Mouse (Mus musculus): ENCODE data around the gene Ctbp1. TPM values are rescaled to one million over a fixed set of nuclear protein-coding genes. Genes with fewer than 3 reads are reported as not detected.

Gene Ctbp1
- 193 and 194 TPM in 2 replicates for polyA plus RNA-seq (2015; fragmentation: Nextera tagmentation; extraction: Ambion mirVana)

DNA sequence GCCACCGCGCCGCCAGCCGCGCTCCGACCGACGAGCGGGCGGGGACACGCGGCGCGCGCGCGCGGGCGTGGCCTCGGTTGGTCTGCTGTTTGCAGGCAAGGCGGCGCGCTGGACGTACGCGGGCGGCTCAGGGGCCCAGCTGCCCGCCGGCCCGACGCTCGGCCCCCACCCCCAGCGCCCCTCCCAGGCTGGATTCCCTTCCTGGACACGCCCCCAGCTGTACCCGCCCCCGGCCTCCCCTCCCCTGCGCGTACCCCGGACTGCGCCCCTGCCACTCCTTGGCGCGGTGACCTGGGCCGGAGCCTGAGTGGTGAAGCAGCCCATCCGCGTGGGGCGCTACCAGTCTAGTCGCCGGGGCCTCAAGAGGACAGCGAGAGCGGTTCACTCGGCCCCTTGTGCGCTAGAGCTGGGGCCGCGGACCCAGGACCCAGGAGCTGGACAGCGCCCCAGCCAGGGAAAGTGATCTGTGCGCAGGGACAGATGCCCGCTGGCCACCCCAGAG, at the start of gene Ctbp1:
Gene Ctbp1 (minus strand): TSS at position 42 of the 502 bp plus-strand sequence.
- ATAC-seq (peak; percentile 93), DNase-seq (ENCODE audit: low spot score) (peak; percentile 97)
- no peaks in the 10 kb centered on the region for H3K27me3 ChIP-seq (replicated peaks; ENCODE audit: insufficient read depth, low read length)
- under 1% methylated on average over 25 of the region's 57 CpGs for WGBS
- peak within 1 kb of the TSS; percentile 97 for H3K27ac ChIP-seq (ENCODE audit: low read length)
- H3K4me3 ChIP-seq (ENCODE audit: low read depth, low read length) = peak within 1 kb of the TSS; percentile 86
- peak within 1 kb of the TSS; percentile 76 for H3K9ac ChIP-seq (replicated peaks; ENCODE audit: low read depth)
- no peaks in the 10 kb centered on the region for H3K9me3 ChIP-seq (ENCODE audit: low read length)
- TF ChIP-seq CTCF (IDR thresholded peaks at IDR 0.05) (peak; percentile 83), EP300 (IDR thresholded peaks at IDR 0.05) (no peak)
- H3K4me1 ChIP-seq (ENCODE audit: insufficient read depth, low read depth, low read length) = peaks cover 15% of the 10 kb centered on the region
- H3K36me3 ChIP-seq (ENCODE audit: insufficient read depth, low read length) = no peaks in the 10 kb centered on the region
- H3K4me2 ChIP-seq (replicated peaks; ENCODE audit: low read depth, low read length) = peak within 1 kb of the TSS; percentile 75

DNA sequence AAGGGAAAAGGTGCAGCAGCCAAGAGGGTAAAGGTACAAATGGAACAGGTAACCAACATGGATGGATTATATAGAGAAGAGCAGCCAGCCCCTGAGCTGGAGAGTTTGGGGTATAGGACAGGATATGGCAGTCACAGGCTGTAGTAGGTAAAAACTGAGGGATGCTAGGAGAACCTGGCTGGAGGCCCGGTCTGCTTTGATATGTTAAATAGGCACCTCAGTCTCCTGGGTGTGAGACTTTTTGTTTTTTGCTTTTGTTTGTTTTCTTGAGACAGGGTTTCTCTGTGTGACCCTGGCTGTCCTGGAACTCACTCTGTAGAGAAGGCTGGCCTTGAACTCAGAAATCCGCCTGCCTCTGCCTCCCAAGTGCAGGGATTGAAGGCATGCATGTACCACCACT, 49.7 kb upstream of the Ctbp1 start:
- no peaks in the 10 kb centered on the region for H3K36me3 ChIP-seq (ENCODE audit: insufficient read depth, low read length)
- H3K4me1 ChIP-seq (ENCODE audit: insufficient read depth, low read depth, low read length) = no peaks in the 10 kb centered on the region
- H3K4me2 ChIP-seq (replicated peaks; ENCODE audit: low read depth, low read length) = no peak overlapping the region
- TF ChIP-seq CTCF (IDR thresholded peaks at IDR 0.05) = no peak
- TF ChIP-seq EP300 (IDR thresholded peaks at IDR 0.05) = no peak
- no peak overlapping the region for H3K27ac ChIP-seq (ENCODE audit: low read length)
- 61% methylated on average over 2 of the region's 2 CpGs for WGBS
- H3K4me3 ChIP-seq (ENCODE audit: low read depth, low read length) = no peak overlapping the region
- DNase-seq (ENCODE audit: low spot score) (no peak), ATAC-seq (no peak)
- no peaks in the 10 kb centered on the region for H3K9me3 ChIP-seq (ENCODE audit: low read length)
- no peak overlapping the region for H3K9ac ChIP-seq (replicated peaks; ENCODE audit: low read depth)
- H3K27me3 ChIP-seq (replicated peaks; ENCODE audit: insufficient read depth, low read length) = no peaks in the 10 kb centered on the region

DNA sequence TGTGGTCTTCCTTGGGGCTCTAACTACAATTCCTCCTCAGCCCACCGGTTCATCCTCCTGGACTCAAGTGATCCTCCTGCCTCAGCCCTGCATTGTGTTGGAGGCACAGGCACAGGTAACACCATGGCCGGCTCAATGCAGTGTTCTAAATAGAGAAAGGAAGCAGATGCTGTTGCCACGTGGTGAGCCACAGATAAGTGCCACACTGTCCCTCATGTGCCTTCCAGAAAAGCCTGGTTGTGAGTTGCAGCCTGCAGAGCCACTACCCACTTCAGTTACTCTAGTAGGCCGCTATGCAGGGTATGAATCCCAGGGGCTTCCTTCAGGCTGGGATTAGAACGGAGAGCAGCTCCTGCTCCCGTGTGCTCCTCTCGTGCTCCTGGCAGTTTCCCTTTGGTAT, 37.4 kb upstream of the Ctbp1 start:
- 74% methylated on average over 7 of the region's 7 CpGs for WGBS
- Histone ChIP-seq H3K9ac (replicated peaks; ENCODE audit: low read depth) (no peak overlapping the region), H3K9me3 (ENCODE audit: low read length) (no peaks in the 10 kb centered on the region), H3K27ac (ENCODE audit: low read length) (no peak overlapping the region), H3K4me2 (replicated peaks; ENCODE audit: low read depth, low read length) (no peak overlapping the region), H3K27me3 (replicated peaks; ENCODE audit: insufficient read depth, low read length) (no peaks in the 10 kb centered on the region), H3K36me3 (ENCODE audit: insufficient read depth, low read length) (no peaks in the 10 kb centered on the region), H3K4me1 (ENCODE audit: insufficient read depth, low read depth, low read length) (no peaks in the 10 kb centered on the region), H3K4me3 (ENCODE audit: low read depth, low read length) (no peak overlapping the region)
- DNase-seq (ENCODE audit: low spot score) (no peak), ATAC-seq (no peak)
- TF ChIP-seq EP300 (IDR thresholded peaks at IDR 0.05) = no peak
- TF ChIP-seq CTCF (IDR thresholded peaks at IDR 0.05) = no peak

DNA sequence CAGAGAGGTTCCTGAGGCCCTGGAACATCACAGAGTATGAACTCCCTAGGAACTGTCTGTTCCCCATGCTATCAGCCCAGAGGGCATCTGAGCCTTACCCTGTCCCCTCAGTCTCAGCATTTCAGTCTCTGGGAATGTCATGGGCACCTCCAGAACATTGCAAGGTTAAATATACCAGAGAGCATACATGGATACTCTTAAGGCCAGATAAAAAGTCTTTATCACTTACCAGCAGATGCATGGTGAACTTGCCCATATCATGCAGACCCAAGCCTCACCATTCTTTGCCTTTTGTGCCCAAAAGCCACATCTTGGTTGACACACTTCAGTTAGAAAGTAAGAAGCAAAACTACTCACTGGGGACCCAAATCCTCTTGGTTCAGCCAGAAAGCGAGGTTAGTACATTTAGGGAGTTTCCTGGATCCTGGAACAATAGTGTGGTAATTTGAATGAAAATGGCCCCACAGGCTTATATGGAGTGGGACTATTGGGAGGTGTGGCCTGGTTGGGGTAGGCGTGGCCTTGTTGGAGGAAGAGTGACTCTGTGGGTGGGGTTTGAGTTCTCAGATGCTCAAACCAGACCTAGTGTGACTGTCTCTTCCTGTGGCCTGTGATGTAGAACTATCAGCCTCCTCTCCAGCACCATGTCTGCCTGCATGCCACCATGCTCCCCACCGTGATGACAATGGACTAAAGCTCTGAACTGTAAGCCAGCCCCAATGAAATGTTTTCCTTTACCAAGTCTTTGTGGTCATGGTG, 36.1 kb upstream of the Ctbp1 start:
- Histone ChIP-seq H3K9ac (replicated peaks; ENCODE audit: low read depth) (no peak overlapping the region), H3K4me2 (replicated peaks; ENCODE audit: low read depth, low read length) (no peak overlapping the region), H3K27me3 (replicated peaks; ENCODE audit: insufficient read depth, low read length) (no peaks in the 10 kb centered on the region), H3K4me1 (ENCODE audit: insufficient read depth, low read depth, low read length) (no peaks in the 10 kb centered on the region), H3K36me3 (ENCODE audit: insufficient read depth, low read length) (no peaks in the 10 kb centered on the region), H3K27ac (ENCODE audit: low read length) (no peak overlapping the region), H3K9me3 (ENCODE audit: low read length) (no peaks in the 10 kb centered on the region), H3K4me3 (ENCODE audit: low read depth, low read length) (no peak overlapping the region)
- 68% methylated on average over 3 of the region's 3 CpGs for WGBS
- TF ChIP-seq CTCF (IDR thresholded peaks at IDR 0.05) (no peak), EP300 (IDR thresholded peaks at IDR 0.05) (no peak)
- ATAC-seq (no peak), DNase-seq (ENCODE audit: low spot score) (no peak)

DNA sequence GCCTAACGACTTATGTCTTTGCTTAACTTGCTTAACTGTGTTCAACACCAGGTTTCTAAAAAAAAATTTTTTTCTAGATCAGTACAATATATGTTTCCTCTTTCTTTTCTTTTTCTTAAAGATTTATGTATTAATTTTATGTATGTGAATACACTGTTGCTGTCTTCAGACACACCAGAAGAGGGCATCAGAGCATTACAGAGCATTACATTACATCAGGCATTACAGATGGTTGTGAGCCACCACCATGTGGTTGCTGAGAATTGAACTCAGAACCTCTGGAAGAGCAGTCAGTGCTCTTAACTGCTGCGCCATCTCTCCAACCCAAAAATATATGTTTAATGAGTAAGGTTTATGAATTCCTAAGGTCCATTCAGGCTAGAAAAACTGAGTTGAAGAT, 27.0 kb upstream of the Ctbp1 start:
- DNase-seq (ENCODE audit: low spot score) (no peak), ATAC-seq (no peak)
- Histone ChIP-seq H3K36me3 (ENCODE audit: insufficient read depth, low read length) (no peaks in the 10 kb centered on the region), H3K9ac (replicated peaks; ENCODE audit: low read depth) (no peak overlapping the region), H3K9me3 (ENCODE audit: low read length) (no peaks in the 10 kb centered on the region), H3K27me3 (replicated peaks; ENCODE audit: insufficient read depth, low read length) (no peaks in the 10 kb centered on the region), H3K4me2 (replicated peaks; ENCODE audit: low read depth, low read length) (no peak overlapping the region), H3K4me1 (ENCODE audit: insufficient read depth, low read depth, low read length) (no peaks in the 10 kb centered on the region), H3K4me3 (ENCODE audit: low read depth, low read length) (no peak overlapping the region), H3K27ac (ENCODE audit: low read length) (no peak overlapping the region)
- 71% methylated on average over 2 of the region's 2 CpGs for whole genome bisulfite sequencing
- no peak for TF ChIP-seq EP300 (IDR thresholded peaks at IDR 0.05)
- TF ChIP-seq CTCF (IDR thresholded peaks at IDR 0.05) = 0 out of 2 replicates have a peak, but pooled peaks have one; percentile 10

DNA sequence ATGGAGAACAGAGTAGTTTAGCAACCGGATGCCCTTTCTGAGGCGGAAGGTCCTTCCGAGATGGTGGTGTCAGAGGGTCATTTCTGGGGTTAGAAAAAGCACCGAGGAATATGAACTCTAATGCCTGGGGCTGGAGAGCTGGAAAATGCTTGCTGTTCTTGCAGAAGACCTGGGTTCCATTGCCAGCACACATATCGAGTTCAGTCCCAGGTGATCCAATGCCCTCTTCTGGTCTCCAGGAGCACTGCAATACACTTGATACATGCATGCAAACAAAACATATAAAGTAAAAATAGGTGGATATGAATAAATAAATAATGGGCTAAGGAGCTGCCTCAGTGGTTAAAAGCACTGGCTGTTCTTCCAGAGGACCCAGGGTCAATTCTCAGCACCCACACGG, 22.4 kb upstream of the Ctbp1 start:
- ATAC-seq (no peak), DNase-seq (ENCODE audit: low spot score) (peak; percentile 18)
- Histone ChIP-seq H3K36me3 (ENCODE audit: insufficient read depth, low read length) (no peaks in the 10 kb centered on the region), H3K27me3 (replicated peaks; ENCODE audit: insufficient read depth, low read length) (no peaks in the 10 kb centered on the region), H3K9me3 (ENCODE audit: low read length) (no peaks in the 10 kb centered on the region), H3K4me2 (replicated peaks; ENCODE audit: low read depth, low read length) (no peak overlapping the region), H3K27ac (ENCODE audit: low read length) (no peak overlapping the region), H3K4me1 (ENCODE audit: insufficient read depth, low read depth, low read length) (no peaks in the 10 kb centered on the region), H3K4me3 (ENCODE audit: low read depth, low read length) (no peak overlapping the region), H3K9ac (replicated peaks; ENCODE audit: low read depth) (no peak overlapping the region)
- peak; percentile 64 for TF ChIP-seq CTCF (IDR thresholded peaks at IDR 0.05)
- TF ChIP-seq EP300 (IDR thresholded peaks at IDR 0.05) = no peak
- WGBS = 68% methylated on average over 6 of the region's 6 CpGs

All from lung, postnatal 0 days (tissue).